Mouse (Mus musculus) heart, adult 2 months (tissue): ENCODE measurements around the gene Lce1i. TPM values are rescaled to one million over a fixed set of nuclear protein-coding genes. Genes with fewer than 3 reads are reported as not detected.

Experiments
- DNase-seq, 2 experiments: peaks; one replicate each; pipeline ENCODE4 v3.0.0; 2021
- H3K27ac ChIP-seq: fragments of 200-600 bp; 2 replicates; pipeline ENCODE4 v1.8.1; 2022
- H3K27me3 ChIP-seq: fragments of 200-500 bp; 2 replicates; pipeline ENCODE4 v1.6.1; 2012; ENCODE audit warnings: mild to moderate bottlenecking, low read length, inconsistent platforms, mixed read lengths; ENCODE audit not compliant: control insufficient read depth, insufficient read depth
- H3K36me3 ChIP-seq: fragments of 200-500 bp; 2 replicates; pipeline ENCODE4 v1.6.1; 2012; ENCODE audit warnings: low read length, inconsistent platforms; ENCODE audit not compliant: control insufficient read depth, insufficient read depth
- H3K4me1 ChIP-seq: fragments of 200-500 bp; 2 replicates; pipeline ENCODE4 v1.6.1; 2011; ENCODE audit warnings: low read length; ENCODE audit not compliant: control insufficient read depth, insufficient read depth
- H3K4me3 ChIP-seq: fragments of 200-600 bp; 2 replicates; pipeline ENCODE4 v1.8.1; 2022
- H3K79me2 ChIP-seq: fragments of 200-500 bp; replicated peaks from 2 replicates; pipeline ENCODE4 v1.6.1; 2012; ENCODE audit warnings: mild to moderate bottlenecking, inconsistent platforms, low read length, moderate library complexity, mixed read lengths; ENCODE audit not compliant: control insufficient read depth, insufficient read depth
- H3K9ac ChIP-seq: fragments of 200-500 bp; 2 replicates; pipeline ENCODE4 v1.6.1; 2012; ENCODE audit warnings: low read depth, mild to moderate bottlenecking, control low read depth, inconsistent platforms, low read length, mixed read lengths
- CTCF ChIP-seq: fragments of 200-600 bp; IDR thresholded peaks from 2 replicates; pipeline ENCODE4 v1.8.1; 2022; ENCODE audit warnings: antibody characterized with exemption, mild to moderate bottlenecking, moderate library complexity
- EP300 ChIP-seq: fragments of 200-500 bp; IDR thresholded peaks from 2 replicates; pipeline ENCODE4 v1.6.1; 2011; ENCODE audit warnings: low read depth, low read length, control low read depth; ENCODE audit not compliant: insufficient read depth
- POLR2A ChIP-seq: fragments of 200-500 bp; IDR thresholded peaks from 2 replicates; pipeline ENCODE4 v1.6.1; 2011; ENCODE audit warnings: mild to moderate bottlenecking, low read depth, low read length, control low read depth; ENCODE audit not compliant: insufficient read depth
- WGBS: fragments of 180-500 bp; shearing (Covaris S2); methylation state at CpG from one replicate; pipeline ENCODE4 v1.1.7; 2018; 5-methylcytosine and 5-hydroxymethylcytosine counted together
- intact Hi-C: fragments of 180-260 bp; cut with DNase I; formaldehyde crosslinking; loops from one replicate; pipeline ENCODE4 v1.15.1; 2025
- polyA plus RNA-seq: library from polyadenylated mRNA; depleted of rRNA; stranded (reverse); fragments of >200 nt; gene quantifications from 2 replicates; pipeline ENCODE4 v1.2.3, GENCODE M21; 2012; rRNA removed
- total RNA-seq, 2 experiments: library from RNA; stranded (reverse); gene quantifications; 2 replicates each; pipeline ENCODE4 v1.2.3; 2021

The Lce1i gene
- total and polyA plus RNA-seq, 3 experiments, result not detected

DNA sequence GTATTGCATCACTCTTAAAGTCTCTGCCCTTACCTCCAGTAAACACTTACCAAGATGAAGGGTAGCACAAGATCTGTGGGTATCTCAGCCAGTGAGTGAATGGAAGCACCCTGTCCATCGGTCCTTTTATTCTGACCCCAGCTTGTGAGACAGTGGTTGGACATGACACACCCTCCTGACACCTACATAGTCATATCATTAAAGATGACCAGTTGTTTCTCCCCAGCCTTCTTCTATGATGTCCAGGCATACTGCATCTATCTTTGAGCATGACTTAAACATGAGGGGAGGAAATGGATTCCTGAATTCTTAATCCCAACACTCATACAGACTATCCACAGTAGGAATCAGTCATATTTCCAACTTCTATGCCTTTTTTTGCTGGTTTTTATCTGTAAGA is 11.7 kb upstream of the Lce1i start, which contains the start of gene Lce1j:
Lce1j (minus strand) TSS at position 101 of the 400 bp plus-strand sequence.
- DNase-seq, result no peak
- H3K79me2 ChIP-seq, result no peaks in the 10 kb centered on the region
- H3K4me1 ChIP-seq, result no peaks in the 10 kb centered on the region
- no peak for TF ChIP-seq POLR2A
- TF ChIP-seq CTCF, result no peak
- TF ChIP-seq EP300, result no peak
- no peaks in the 10 kb centered on the region for H3K36me3 ChIP-seq
- no peaks in the 10 kb centered on the region for H3K27me3 ChIP-seq
- no peak within 1 kb of the TSS for H3K4me3 ChIP-seq
- no peak within 1 kb of the TSS for H3K9ac ChIP-seq
- no peak within 1 kb of the TSS for H3K27ac ChIP-seq
- WGBS, result 88% methylated on average over 1 of the region's 1 CpGs
- intact Hi-C loops, result no loop called here

DNA sequence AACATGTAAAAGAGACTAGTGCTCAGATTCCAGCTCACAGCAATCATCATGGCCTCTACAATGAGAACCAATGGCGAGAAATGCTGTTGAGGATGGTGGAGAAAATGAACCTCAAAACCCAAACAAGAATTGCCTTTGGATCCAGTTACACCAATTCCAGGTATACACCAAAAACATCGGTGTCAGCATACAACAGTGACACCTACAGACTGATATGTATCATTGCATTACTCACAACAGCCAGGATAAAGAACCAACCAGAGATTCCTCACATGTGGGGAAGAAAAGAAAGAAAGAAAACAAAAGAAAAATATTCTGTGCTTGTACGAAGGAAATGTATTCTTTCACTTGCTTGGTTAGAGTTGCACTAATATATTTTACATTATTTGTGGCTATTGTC is 7.1 kb downstream of the Lce1i start:
- Histone ChIP-seq H3K36me3 (no peaks in the 10 kb centered on the region), H3K4me1 (no peaks in the 10 kb centered on the region), H3K27ac (no peak overlapping the region), H3K79me2 (no peaks in the 10 kb centered on the region), H3K4me3 (no peak overlapping the region), H3K27me3 (no peaks in the 10 kb centered on the region), H3K9ac (no peak overlapping the region)
- no peak for DNase-seq
- TF ChIP-seq POLR2A, result no peak
- TF ChIP-seq EP300, result no peak
- TF ChIP-seq CTCF, result peak; percentile 53
- WGBS, result 17% methylated on average over 3 of the region's 3 CpGs
- intact Hi-C loops, result no loop called here

DNA sequence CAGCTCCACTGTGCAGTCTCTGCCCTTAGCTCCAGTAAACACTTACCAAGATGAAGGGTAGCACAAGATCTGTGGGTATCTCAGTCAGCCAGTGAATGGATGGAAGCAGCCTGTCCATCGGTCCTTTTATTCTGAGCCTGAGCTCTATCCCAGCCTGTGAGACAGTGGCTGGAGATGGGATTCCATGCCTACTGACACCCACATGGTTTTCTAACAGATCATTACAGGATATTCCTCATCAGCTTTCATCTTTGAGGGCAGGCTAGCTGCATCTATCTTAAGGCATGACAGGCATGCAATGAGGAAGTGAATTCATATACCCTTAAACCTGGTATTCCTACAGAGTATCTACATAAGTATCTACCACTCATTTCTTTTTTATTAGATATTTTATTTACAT is 13.7 kb downstream of the Lce1i start, which contains the start of gene Lce1h:
Lce1h (minus strand) TSS at position 101 of the 400 bp plus-strand sequence.
- no peak within 1 kb of the TSS for H3K9ac ChIP-seq
- intact Hi-C loops, result no loop called here
- H3K36me3 ChIP-seq, result no peaks in the 10 kb centered on the region
- no peaks in the 10 kb centered on the region for H3K27me3 ChIP-seq
- no peak within 1 kb of the TSS for H3K4me3 ChIP-seq
- H3K27ac ChIP-seq, result no peak within 1 kb of the TSS
- H3K79me2 ChIP-seq, result no peaks in the 10 kb centered on the region
- no peaks in the 10 kb centered on the region for H3K4me1 ChIP-seq
- TF ChIP-seq CTCF (no peak), EP300 (no peak)
- WGBS, result 87% methylated on average over 1 of the region's 1 CpGs
- DNase-seq, result no peak

DNA sequence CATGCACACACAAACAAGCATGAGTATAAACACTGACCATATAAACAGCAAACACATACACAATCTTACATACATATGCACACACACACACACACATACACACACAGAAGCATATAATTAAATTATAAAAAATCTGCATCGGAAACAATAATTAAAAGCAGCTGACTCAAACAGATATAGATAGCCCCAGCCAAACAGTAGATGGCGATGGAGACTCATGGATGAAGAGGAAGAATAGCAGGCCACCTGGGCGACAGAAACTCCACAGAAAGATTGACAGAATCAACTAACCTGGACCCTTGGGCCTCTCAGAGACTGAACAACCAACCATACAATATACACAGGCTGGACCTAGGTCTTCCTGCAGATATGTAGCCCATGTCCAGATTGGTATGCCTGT is 25.5 kb downstream of the Lce1i start:
- no peak overlapping the region for H3K4me3 ChIP-seq
- DNase-seq, result no peak
- H3K79me2 ChIP-seq, result no peaks in the 10 kb centered on the region
- H3K36me3 ChIP-seq, result no peaks in the 10 kb centered on the region
- intact Hi-C loops, result no loop called here
- no peaks in the 10 kb centered on the region for H3K4me1 ChIP-seq
- TF ChIP-seq CTCF, result no peak
- TF ChIP-seq POLR2A, result no peak
- no peak for TF ChIP-seq EP300
- H3K27ac ChIP-seq, result no peak overlapping the region
- no peaks in the 10 kb centered on the region for H3K27me3 ChIP-seq
- 35% methylated on average over 3 of the region's 3 CpGs for WGBS
- H3K9ac ChIP-seq, result no peak overlapping the region

- DNase-seq, result no peak
- H3K79me2 ChIP-seq, result no peaks in the 10 kb centered on the region
- H3K27ac ChIP-seq, result no peak within 1 kb of the TSS
- intact Hi-C loops, result no loop called here
- 85% methylated on average over 1 of the region's 1 CpGs for WGBS
- no peaks in the 10 kb centered on the region for H3K4me1 ChIP-seq
- H3K27me3 ChIP-seq, result no peaks in the 10 kb centered on the region
- TF ChIP-seq EP300 (no peak), POLR2A (no peak), CTCF (no peak)
- H3K9ac ChIP-seq, result no peak within 1 kb of the TSS
- H3K4me3 ChIP-seq, result no peak within 1 kb of the TSS
- H3K36me3 ChIP-seq, result no peaks in the 10 kb centered on the region
Measured at GRCm38 (mm10) chr3:92752238-92752637, 26.5 kb downstream of the Lce1i start, which contains the start of gene Lce1g. Gene Lce1g, minus strand, starts transcription at chr3:92752338.

DNA sequence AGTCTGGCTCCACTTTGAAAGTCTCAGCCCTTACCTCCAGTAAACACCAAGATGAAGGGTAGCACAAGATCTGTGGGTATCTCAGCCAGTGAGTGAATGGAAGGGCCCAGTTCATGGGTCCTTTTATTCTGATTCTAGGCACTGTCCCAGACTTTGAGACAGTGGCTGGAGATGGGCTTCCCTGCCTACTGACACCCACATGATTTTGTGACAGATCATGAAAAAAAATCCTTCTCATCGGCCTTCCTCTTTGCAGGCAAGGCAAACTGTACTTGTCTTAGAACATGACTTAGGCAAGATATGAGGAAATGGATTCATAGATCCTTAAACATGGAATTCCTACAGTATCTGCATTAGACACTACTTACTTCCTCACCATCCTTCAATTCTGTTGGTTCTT is 39.7 kb downstream of the Lce1i start, which contains the start of gene Gm38119:
Gm38119 (minus strand) TSS at position 101 of the 400 bp plus-strand sequence.
- Histone ChIP-seq H3K4me3 (no peak within 1 kb of the TSS), H3K79me2 (no peaks in the 10 kb centered on the region), H3K36me3 (no peaks in the 10 kb centered on the region), H3K27me3 (no peaks in the 10 kb centered on the region), H3K4me1 (no peaks in the 10 kb centered on the region), H3K9ac (no peak within 1 kb of the TSS), H3K27ac (no peak within 1 kb of the TSS)
- WGBS, result 60% methylated on average over 1 of the region's 1 CpGs
- intact Hi-C loops, result no loop called here
- DNase-seq, result no peak
- TF ChIP-seq POLR2A (no peak), EP300 (no peak), CTCF (no peak)

Other genes starting within 250 kb of the Lce1i start
- gene 2310046K23Rik, start 244.4 kb downstream of the Lce1i start, total RNA-seq, result not detected
- not detected in 2 replicates for gene 2310046K23Rik, start 244.4 kb downstream of the Lce1i start, polyA plus RNA-seq
- not detected for gene Ivl, start 205.2 kb downstream of the Lce1i start, total RNA-seq
- not detected in 2 replicates for gene Ivl, start 205.2 kb downstream of the Lce1i start, polyA plus RNA-seq
- gene Smcp, start 189.9 kb downstream of the Lce1i start, total RNA-seq, result not detected
- gene Smcp, start 189.9 kb downstream of the Lce1i start, polyA plus RNA-seq, result 0.86 and 0.91 TPM in 2 replicates
- gene 2210017I01Rik, start 171.4 kb downstream of the Lce1i start, total RNA-seq, result not detected
- gene 2210017I01Rik, start 171.4 kb downstream of the Lce1i start, polyA plus RNA-seq, result not detected in 2 replicates
- not detected for gene Lce6a, start 157.2 kb downstream of the Lce1i start, total RNA-seq
- gene Lce6a, start 157.2 kb downstream of the Lce1i start, polyA plus RNA-seq, result not detected in 2 replicates
- not detected for gene Lce1a1, start 130.6 kb downstream of the Lce1i start, total RNA-seq
- not detected in 2 replicates for gene Lce1a1, start 130.6 kb downstream of the Lce1i start, polyA plus RNA-seq
- not detected for gene Lce1b, start 122.0 kb downstream of the Lce1i start, total RNA-seq
- not detected in 2 replicates for gene Lce1b, start 122.0 kb downstream of the Lce1i start, polyA plus RNA-seq
- gene Lce1a2, start 108.6 kb downstream of the Lce1i start, total RNA-seq, result not detected
- gene Lce1a2, start 108.6 kb downstream of the Lce1i start, polyA plus RNA-seq, result not detected in 2 replicates
- gene Lce1c, start 99.7 kb downstream of the Lce1i start, total RNA-seq, result not detected
- not detected in 2 replicates for gene Lce1c, start 99.7 kb downstream of the Lce1i start, polyA plus RNA-seq
- gene Lce1d, start 91.7 kb downstream of the Lce1i start, total RNA-seq, result not detected
- gene Lce1d, start 91.7 kb downstream of the Lce1i start, polyA plus RNA-seq, result not detected in 2 replicates
- gene Lce1e, start 69.8 kb downstream of the Lce1i start, total RNA-seq, result not detected
- gene Lce1e, start 69.8 kb downstream of the Lce1i start, polyA plus RNA-seq, result not detected in 2 replicates
- not detected for gene Lce1f, start 58.5 kb downstream of the Lce1i start, total RNA-seq
- not detected in 2 replicates for gene Lce1f, start 58.5 kb downstream of the Lce1i start, polyA plus RNA-seq
- not detected for gene Gm38119, start 39.8 kb downstream of the Lce1i start, total RNA-seq
- not detected in 2 replicates for gene Gm38119, start 39.8 kb downstream of the Lce1i start, polyA plus RNA-seq
- gene Lce1g, start 26.6 kb downstream of the Lce1i start, total RNA-seq, result not detected
- not detected in 2 replicates for gene Lce1g, start 26.6 kb downstream of the Lce1i start, polyA plus RNA-seq
- not detected for gene Lce1h, start 13.8 kb downstream of the Lce1i start, total RNA-seq
- not detected in 2 replicates for gene Lce1h, start 13.8 kb downstream of the Lce1i start, polyA plus RNA-seq
- not detected for gene Lce1j, start 11.6 kb upstream of the Lce1i start, total RNA-seq
- gene Lce1j, start 11.6 kb upstream of the Lce1i start, polyA plus RNA-seq, result not detected in 2 replicates
- gene Lce1k, start 29.0 kb upstream of the Lce1i start, total RNA-seq, result not detected
- gene Lce1k, start 29.0 kb upstream of the Lce1i start, polyA plus RNA-seq, result not detected in 2 replicates
- not detected for gene Kprp, start 48.3 kb upstream of the Lce1i start, total RNA-seq
- not detected in 2 replicates for gene Kprp, start 48.3 kb upstream of the Lce1i start, polyA plus RNA-seq
- gene Lce1l, start 72.4 kb upstream of the Lce1i start, total RNA-seq, result not detected
- gene Lce1l, start 72.4 kb upstream of the Lce1i start, polyA plus RNA-seq, result not detected in 2 replicates
- gene 2310050C09Rik, start 91.3 kb upstream of the Lce1i start, total RNA-seq, result not detected
- not detected in 2 replicates for gene 2310050C09Rik, start 91.3 kb upstream of the Lce1i start, polyA plus RNA-seq
- gene Lce3a, start 147.3 kb upstream of the Lce1i start, total RNA-seq, result not detected
- gene Lce3a, start 147.3 kb upstream of the Lce1i start, polyA plus RNA-seq, result not detected in 2 replicates
- gene Lce3b, start 154.1 kb upstream of the Lce1i start, total RNA-seq, result not detected
- gene Lce3b, start 154.1 kb upstream of the Lce1i start, polyA plus RNA-seq, result not detected in 2 replicates
- not detected for gene Lce3c, start 165.6 kb upstream of the Lce1i start, total RNA-seq
- gene Lce3c, start 165.6 kb upstream of the Lce1i start, polyA plus RNA-seq, result not detected in 2 replicates
- not detected for gene Lce3d, start 178.5 kb upstream of the Lce1i start, total RNA-seq
- not detected in 2 replicates for gene Lce3d, start 178.5 kb upstream of the Lce1i start, polyA plus RNA-seq
- not detected for gene Lce3e, start 188.2 kb upstream of the Lce1i start, total RNA-seq
- gene Lce3e, start 188.2 kb upstream of the Lce1i start, polyA plus RNA-seq, result not detected in 2 replicates
- not detected for gene Lce3f, start 213.3 kb upstream of the Lce1i start, total RNA-seq
- gene Lce3f, start 213.3 kb upstream of the Lce1i start, polyA plus RNA-seq, result not detected in 2 replicates
- gene Crct1, start 236.8 kb upstream of the Lce1i start, total RNA-seq, result not detected
- not detected in 2 replicates for gene Crct1, start 236.8 kb upstream of the Lce1i start, polyA plus RNA-seq
- gene Lce1m, start 240.2 kb upstream of the Lce1i start, total RNA-seq, result not detected
- gene Lce1m, start 240.2 kb upstream of the Lce1i start, polyA plus RNA-seq, result not detected in 2 replicates